Mouse (Mus musculus): ENCODE measurements around the gene Gle1. TPM values are rescaled to one million over a fixed set of nuclear protein-coding genes. Genes with fewer than 3 reads are reported as not detected.
"Not testable (repeated sequence)": the region's sequence is repeated elsewhere in the genome, so short reads cannot be mapped to it uniquely, and the experiment has no call there.

Gle1 gene
- polyA plus RNA-seq (2014; fragmentation: Nextera tagmentation; extraction: Ambion mirVana), result 54.0 and 63.3 TPM in 2 replicates

DNA sequence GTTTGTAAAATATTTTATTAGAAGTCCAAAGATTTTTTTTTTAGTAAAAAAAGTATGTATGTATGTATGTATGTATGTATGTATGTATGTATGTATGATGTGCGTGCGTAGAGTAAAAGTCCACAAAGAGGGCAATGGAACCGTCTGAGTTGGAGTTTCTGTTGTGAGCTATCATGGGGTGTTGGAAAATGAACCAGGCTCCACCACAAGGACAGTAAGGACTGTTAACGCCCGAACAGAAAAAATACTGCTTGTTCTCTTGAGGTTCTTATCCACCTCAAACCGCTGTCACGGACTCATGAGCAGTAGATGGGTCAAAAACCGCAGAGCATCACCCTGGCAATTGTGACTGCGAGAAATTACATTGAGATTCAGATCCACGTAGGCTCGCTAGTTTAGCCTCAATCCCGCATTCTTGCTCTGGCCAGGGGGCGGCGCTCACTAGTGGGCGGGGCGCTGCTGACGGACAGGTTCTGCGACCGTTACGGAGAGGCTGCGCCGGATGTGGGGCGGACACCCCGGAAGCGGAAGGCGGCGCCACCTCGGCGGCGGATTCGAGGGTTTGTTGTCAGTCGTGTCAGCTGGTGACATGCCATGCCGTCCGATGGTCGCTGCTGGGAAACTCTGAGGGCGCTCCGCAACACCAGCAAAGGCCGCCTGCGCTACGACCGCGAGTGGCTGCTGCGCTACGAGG lies at the start of gene Gle1:
TSS of gene Gle1 (plus strand) at position 521 of the 694 bp plus-strand sequence.
- peak; percentile 97 for DNase-seq (ENCODE audit: low spot score)
- Histone ChIP-seq H3K27ac (ENCODE audit: low read depth, low read length) (peak within 1 kb of the TSS; percentile 74), H3K36me3 (ENCODE audit: control insufficient read depth, insufficient read depth, low read length) (peaks cover 44% of the 10 kb centered on the region), H3K9me3 (replicated peaks; ENCODE audit: control insufficient read depth, low read length) (no peaks in the 10 kb centered on the region), H3K4me2 (ENCODE audit: low read length) (peak within 1 kb of the TSS; percentile 79), H3K4me1 (ENCODE audit: control insufficient read depth, insufficient read depth, low read length) (peaks cover 5% of the 10 kb centered on the region), H3K27me3 (replicated peaks; ENCODE audit: control insufficient read depth, insufficient read depth, low read length) (no peaks in the 10 kb centered on the region), H3K9ac (ENCODE audit: low read length) (peak within 1 kb of the TSS; percentile 60), H3K4me3 (ENCODE audit: low read depth, low read length) (peak within 1 kb of the TSS; percentile 82)
- WGBS, result 3% methylated on average over 44 of the region's 44 CpGs
- ATAC-seq, result peak; percentile 99

DNA sequence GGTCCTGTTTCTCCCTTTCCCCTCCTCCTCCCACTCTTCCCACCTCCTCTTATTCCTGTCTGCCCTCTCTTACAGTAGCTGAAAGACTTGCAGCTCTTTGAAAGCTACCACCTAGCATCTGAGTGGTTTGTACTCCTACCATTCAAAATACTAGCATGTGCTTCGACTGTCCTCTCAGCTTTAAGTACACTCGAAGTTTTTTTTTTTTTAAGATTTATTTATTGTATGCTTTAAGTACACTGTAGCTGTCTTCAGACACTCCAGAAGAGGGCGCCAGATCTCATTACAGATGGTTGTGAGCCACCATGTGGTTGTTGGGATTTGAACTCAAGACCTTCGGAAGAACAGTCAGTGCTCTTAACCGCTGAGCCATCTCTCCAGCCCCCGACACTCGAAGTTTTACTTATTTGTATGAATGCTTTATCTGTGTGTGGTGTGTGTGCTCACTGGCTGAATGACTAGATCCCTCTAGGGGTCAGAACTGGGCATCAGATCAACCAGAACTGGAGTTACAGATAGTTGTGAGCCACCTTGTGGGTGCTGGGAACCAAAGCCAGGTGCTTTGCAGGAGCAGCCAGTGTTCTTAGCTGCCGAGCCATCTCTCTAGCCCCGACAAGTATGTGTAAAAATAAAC lies 48.5 kb upstream of the Gle1 start:
- not testable (repeated sequence) for H3K4me1 ChIP-seq (ENCODE audit: control insufficient read depth, insufficient read depth, low read length); ATAC-seq; H3K9ac ChIP-seq (ENCODE audit: low read length); H3K4me2 ChIP-seq (ENCODE audit: low read length); H3K4me3 ChIP-seq (ENCODE audit: low read depth, low read length); H3K27ac ChIP-seq (ENCODE audit: low read depth, low read length); DNase-seq (ENCODE audit: low spot score); H3K9me3 ChIP-seq (replicated peaks; ENCODE audit: control insufficient read depth, low read length); H3K36me3 ChIP-seq (ENCODE audit: control insufficient read depth, insufficient read depth, low read length); H3K27me3 ChIP-seq (replicated peaks; ENCODE audit: control insufficient read depth, insufficient read depth, low read length)
- 81% methylated on average over 9 of the region's 9 CpGs for WGBS

DNA sequence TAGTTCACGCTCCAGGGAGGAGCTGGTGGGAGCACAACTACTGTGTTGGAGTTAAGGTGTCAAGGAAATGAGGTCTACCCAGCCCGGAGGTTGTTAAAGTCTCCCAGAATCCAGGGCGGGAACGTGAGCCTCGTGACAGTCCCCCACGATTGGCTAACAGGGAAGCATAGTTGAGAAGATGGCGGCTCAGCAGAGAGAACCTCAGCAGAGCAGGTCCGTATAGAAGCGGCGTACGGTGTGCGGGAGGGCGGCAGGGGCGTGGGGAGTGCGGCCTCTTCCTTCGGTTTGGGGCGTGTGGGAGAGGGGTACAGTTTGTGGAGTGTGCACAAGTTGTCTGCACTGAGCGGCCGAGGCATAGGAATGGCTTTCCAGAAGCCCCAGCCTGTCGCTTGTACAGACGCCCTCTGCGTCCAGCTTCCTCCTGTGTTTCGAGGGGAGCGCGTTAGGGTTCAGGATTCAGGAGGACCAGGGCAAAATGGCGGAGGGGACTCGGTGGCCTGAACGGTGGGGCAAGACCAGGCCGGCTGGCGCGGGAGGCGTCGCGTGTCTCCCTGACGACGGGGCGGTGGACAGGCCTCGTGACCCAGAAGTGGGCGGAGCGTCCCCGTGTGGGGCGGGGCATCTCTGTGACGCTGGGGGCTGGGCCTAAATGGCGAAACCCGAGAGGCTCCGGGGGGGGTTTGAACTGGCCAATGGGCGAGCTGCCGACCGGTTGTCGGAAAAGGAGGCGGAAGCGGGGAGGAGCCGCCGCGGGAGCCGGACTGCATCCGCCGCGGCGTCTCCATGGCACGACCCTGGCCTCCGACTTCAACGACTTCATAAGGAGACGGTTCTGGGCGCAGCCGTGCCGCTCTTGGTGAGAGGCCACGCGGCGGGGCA lies 45.9 kb upstream of the Gle1 start, which contains the start of gene Odf2:
TSS of gene Odf2 (plus strand) at position 156 of the 879 bp plus-strand sequence.
- ATAC-seq, result peak; percentile 90

DNA sequence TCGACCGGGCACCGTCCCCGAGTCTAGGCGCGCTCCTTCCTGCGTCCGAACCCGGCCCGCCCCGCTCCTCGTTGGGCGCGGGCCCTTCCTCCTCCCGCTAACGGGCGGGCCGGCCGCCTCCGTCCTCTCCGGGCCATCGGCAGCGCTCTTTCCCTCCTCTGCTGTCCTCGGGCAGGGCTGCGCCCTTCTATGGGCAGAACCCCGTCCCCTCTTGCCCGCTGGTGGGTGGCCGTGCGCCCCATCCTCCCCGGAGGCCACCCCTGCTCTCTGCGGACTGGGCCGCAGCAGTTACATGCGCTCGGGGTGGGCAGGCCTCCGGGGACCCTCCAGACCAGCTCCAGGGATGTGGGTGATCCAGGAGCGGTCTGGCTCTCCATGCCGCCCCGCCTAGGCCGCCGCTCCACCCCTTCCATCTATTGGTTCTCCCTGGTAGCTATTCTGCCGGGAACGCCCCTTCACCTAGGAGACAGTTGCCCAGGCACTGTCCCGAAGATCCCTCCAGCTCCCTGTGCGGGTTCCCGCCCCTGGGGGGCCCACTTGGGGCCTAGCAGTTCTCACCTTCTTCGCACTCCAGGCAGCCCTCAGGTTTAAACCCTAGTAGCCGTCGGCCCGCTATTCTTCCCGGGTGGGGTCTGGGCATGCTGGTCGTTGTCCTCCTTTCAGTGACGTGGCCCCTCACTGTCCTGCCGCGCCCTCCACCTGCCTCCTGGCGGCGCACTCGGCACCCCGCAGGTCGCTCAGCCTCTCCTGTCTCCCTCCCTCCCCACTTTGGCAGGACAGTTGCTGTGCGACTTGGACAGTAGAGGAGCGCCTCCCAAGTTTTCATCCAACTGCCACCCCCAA lies 45.0 kb upstream of the Gle1 start:
- under 1% methylated on average over 60 of the region's 61 CpGs for WGBS
- Histone ChIP-seq H3K36me3 (ENCODE audit: control insufficient read depth, insufficient read depth, low read length) (peaks cover 34% of the 10 kb centered on the region), H3K9ac (ENCODE audit: low read length) (peak overlapping the region; percentile 85), H3K4me1 (ENCODE audit: control insufficient read depth, insufficient read depth, low read length) (peaks cover 8% of the 10 kb centered on the region), H3K27ac (ENCODE audit: low read depth, low read length) (peak overlapping the region; percentile 78), H3K4me2 (ENCODE audit: low read length) (peak overlapping the region; percentile 87), H3K4me3 (ENCODE audit: low read depth, low read length) (peak overlapping the region; percentile 79), H3K9me3 (replicated peaks; ENCODE audit: control insufficient read depth, low read length) (no peaks in the 10 kb centered on the region), H3K27me3 (replicated peaks; ENCODE audit: control insufficient read depth, insufficient read depth, low read length) (peaks cover 5% of the 10 kb centered on the region; the same call in 1 of the 2 replicates)
- ATAC-seq, result peak; percentile 89
- peak; percentile 89 for DNase-seq (ENCODE audit: low spot score)

More for the DNA sequence above, 45.9 kb upstream of the Gle1 start, which contains the start of gene Odf2:
- peak within 1 kb of the TSS; percentile 87 for H3K4me2 ChIP-seq (ENCODE audit: low read length)
- no peaks in the 10 kb centered on the region for H3K9me3 ChIP-seq (replicated peaks; ENCODE audit: control insufficient read depth, low read length)
- H3K4me3 ChIP-seq (ENCODE audit: low read depth, low read length), result peak within 1 kb of the TSS; percentile 79
- 2% methylated on average over 65 of the region's 70 CpGs for WGBS
- peaks cover 26% of the 10 kb centered on the region for H3K36me3 ChIP-seq (ENCODE audit: control insufficient read depth, insufficient read depth, low read length)
- peak within 1 kb of the TSS; percentile 85 for H3K9ac ChIP-seq (ENCODE audit: low read length)
- DNase-seq (ENCODE audit: low spot score), result peak; percentile 99
- H3K27ac ChIP-seq (ENCODE audit: low read depth, low read length), result peak within 1 kb of the TSS; percentile 78
- H3K27me3 ChIP-seq (replicated peaks; ENCODE audit: control insufficient read depth, insufficient read depth, low read length), result peaks cover 5% of the 10 kb centered on the region; the same call in 1 of the 2 replicates
- H3K4me1 ChIP-seq (ENCODE audit: control insufficient read depth, insufficient read depth, low read length), result peaks cover 8% of the 10 kb centered on the region

DNA sequence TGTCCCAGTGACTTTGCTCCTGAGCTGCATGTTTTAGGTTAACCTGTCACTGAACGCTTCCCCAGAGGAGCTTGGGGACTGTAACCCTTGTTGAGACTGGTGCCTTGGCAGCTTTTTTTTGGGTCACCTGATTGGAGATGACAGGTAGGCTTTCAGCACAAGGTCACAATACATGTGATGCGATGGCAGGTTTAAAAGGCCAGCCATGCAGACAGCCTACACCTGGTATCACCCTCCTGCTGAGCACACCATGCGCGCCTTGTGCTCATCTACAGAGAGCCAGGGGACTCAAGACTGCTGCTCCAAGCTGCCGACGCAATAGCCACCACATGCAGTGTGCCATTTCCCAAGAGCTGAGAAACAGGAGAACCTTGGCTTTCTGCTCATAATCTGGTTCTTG lies 43.5 kb upstream of the Gle1 start:
- H3K27me3 ChIP-seq (replicated peaks; ENCODE audit: control insufficient read depth, insufficient read depth, low read length), result peaks cover 5% of the 10 kb centered on the region; the same call in 1 of the 2 replicates
- H3K4me1 ChIP-seq (ENCODE audit: control insufficient read depth, insufficient read depth, low read length), result peaks cover 8% of the 10 kb centered on the region
- ATAC-seq (no peak), DNase-seq (ENCODE audit: low spot score) (no peak)
- peaks cover 48% of the 10 kb centered on the region for H3K36me3 ChIP-seq (ENCODE audit: control insufficient read depth, insufficient read depth, low read length)
- 88% methylated on average over 6 of the region's 6 CpGs for WGBS
- H3K4me3 ChIP-seq (ENCODE audit: low read depth, low read length), result no peak overlapping the region
- H3K4me2 ChIP-seq (ENCODE audit: low read length), result no peak overlapping the region
- H3K27ac ChIP-seq (ENCODE audit: low read depth, low read length), result no peak overlapping the region
- no peaks in the 10 kb centered on the region for H3K9me3 ChIP-seq (replicated peaks; ENCODE audit: control insufficient read depth, low read length)
- H3K9ac ChIP-seq (ENCODE audit: low read length), result no peak overlapping the region; the same call in 1 of the 2 replicates

DNA sequence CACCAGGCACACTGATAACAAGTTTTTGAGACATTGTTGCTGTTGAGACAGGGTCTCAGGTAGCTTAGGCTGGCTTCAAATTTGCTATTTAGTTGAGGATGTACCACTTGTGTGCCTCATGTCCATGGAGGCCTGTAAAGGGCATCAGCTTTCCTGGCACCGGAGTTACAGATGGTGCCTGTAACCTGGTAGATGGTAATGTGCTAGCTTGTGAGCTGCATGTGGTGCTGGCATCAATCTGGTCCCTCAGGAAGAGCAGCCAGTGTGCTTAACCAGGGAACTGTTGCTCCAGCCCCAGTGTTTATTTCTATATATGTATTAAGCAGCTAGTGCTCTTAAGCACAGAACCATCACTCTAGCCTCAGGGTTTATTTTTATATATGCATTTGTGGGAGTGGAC lies 39.2 kb upstream of the Gle1 start:
- Histone ChIP-seq H3K27ac (ENCODE audit: low read depth, low read length) (no peak overlapping the region), H3K4me1 (ENCODE audit: control insufficient read depth, insufficient read depth, low read length) (peaks cover under 1% of the 10 kb centered on the region; the same call in 1 of the 2 replicates), H3K27me3 (replicated peaks; ENCODE audit: control insufficient read depth, insufficient read depth, low read length) (no peaks in the 10 kb centered on the region), H3K4me3 (ENCODE audit: low read depth, low read length) (no peak overlapping the region), H3K4me2 (ENCODE audit: low read length) (no peak overlapping the region), H3K9ac (ENCODE audit: low read length) (no peak overlapping the region), H3K9me3 (replicated peaks; ENCODE audit: control insufficient read depth, low read length) (no peaks in the 10 kb centered on the region), H3K36me3 (ENCODE audit: control insufficient read depth, insufficient read depth, low read length) (peaks cover 91% of the 10 kb centered on the region)
- ATAC-seq (no peak), DNase-seq (ENCODE audit: low spot score) (no peak)
- WGBS, result 92% methylated on average over 1 of the region's 1 CpGs

DNA sequence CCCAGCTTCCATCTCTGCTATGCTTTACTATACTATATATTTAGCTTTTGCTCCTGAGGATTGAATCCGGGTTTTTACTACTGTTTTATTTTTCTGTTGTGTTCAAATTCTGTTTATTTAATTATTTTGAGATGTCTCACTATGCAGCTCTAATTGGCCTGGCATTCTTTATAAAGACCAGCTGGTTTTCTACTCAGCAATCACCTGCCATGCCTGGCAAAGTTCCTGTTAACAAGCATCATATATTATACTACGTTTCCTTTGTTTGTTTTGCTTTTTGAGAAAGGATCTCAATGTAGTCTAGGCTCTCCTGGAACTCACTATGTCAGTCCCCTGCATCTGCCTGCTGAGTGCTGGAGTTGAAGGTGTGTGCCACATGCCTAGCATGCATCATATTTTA lies 37.9 kb upstream of the Gle1 start:
- DNase-seq (ENCODE audit: low spot score) (peak; percentile 36), ATAC-seq (no peak)
- H3K9me3 ChIP-seq (replicated peaks; ENCODE audit: control insufficient read depth, low read length), result no peaks in the 10 kb centered on the region
- H3K27ac ChIP-seq (ENCODE audit: low read depth, low read length), result no peak overlapping the region
- no peak overlapping the region for H3K4me2 ChIP-seq (ENCODE audit: low read length)
- no peak overlapping the region for H3K9ac ChIP-seq (ENCODE audit: low read length)
- H3K27me3 ChIP-seq (replicated peaks; ENCODE audit: control insufficient read depth, insufficient read depth, low read length), result no peaks in the 10 kb centered on the region
- no peak overlapping the region for H3K4me3 ChIP-seq (ENCODE audit: low read depth, low read length)
- H3K36me3 ChIP-seq (ENCODE audit: control insufficient read depth, insufficient read depth, low read length), result peaks cover 97% of the 10 kb centered on the region
- no peaks in the 10 kb centered on the region for H3K4me1 ChIP-seq (ENCODE audit: control insufficient read depth, insufficient read depth, low read length)
- WGBS, result 91% methylated on average over 2 of the region's 2 CpGs

DNA sequence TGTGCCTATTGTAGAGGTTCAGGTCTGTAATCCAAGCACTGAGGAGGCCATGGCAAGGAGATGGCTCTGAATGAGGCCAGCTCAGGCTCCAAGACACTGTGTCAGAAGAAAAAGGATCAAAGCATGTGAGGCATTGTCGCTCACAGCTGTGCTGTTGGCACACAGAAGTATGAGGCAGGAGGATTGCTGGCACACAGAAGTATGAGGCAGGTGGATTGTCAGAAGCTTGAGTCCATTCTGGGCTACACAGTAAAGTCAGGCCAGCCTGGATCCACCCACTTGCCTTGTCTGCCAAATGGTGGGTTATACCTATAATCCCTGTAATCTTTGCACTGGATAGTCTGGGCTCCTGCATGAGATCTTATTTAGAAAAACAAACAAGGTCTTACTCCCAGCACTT lies 37.1 kb upstream of the Gle1 start:
- H3K27me3 ChIP-seq (replicated peaks; ENCODE audit: control insufficient read depth, insufficient read depth, low read length), result no peaks in the 10 kb centered on the region
- 96% methylated on average over 1 of the region's 1 CpGs for WGBS
- H3K36me3 ChIP-seq (ENCODE audit: control insufficient read depth, insufficient read depth, low read length), result peaks cover 97% of the 10 kb centered on the region

More for the DNA sequence above, 37.1 kb upstream of the Gle1 start:
- Histone ChIP-seq H3K9ac (ENCODE audit: low read length) (no peak overlapping the region), H3K9me3 (replicated peaks; ENCODE audit: control insufficient read depth, low read length) (no peaks in the 10 kb centered on the region), H3K4me1 (ENCODE audit: control insufficient read depth, insufficient read depth, low read length) (no peaks in the 10 kb centered on the region), H3K27ac (ENCODE audit: low read depth, low read length) (no peak overlapping the region), H3K4me3 (ENCODE audit: low read depth, low read length) (no peak overlapping the region), H3K4me2 (ENCODE audit: low read length) (no peak overlapping the region)
- DNase-seq (ENCODE audit: low spot score) (peak; percentile 9), ATAC-seq (no peak)

Data from forebrain, embryonic 14.5 days (tissue).